Mouse (Mus musculus) limb, embryonic 14.5 days (tissue): Measurements from ENCODE around the gene Sms. TPM values are rescaled to one million over a fixed set of nuclear protein-coding genes. Genes with fewer than 3 reads are reported as not detected.

Experiments used
- ATAC-seq: fragments of 200-750 bp; cut with Nextera tagmentation; 2 replicates; pipeline ENCODE4 v1.8.0; 2017; ENCODE audit warnings: low read depth, moderate number of reproducible peaks, moderate TSS enrichment; ENCODE audit not compliant: low FRiP score
- DNase-seq: peaks from one replicate; pipeline ENCODE4 v3.0.0-alpha.2; 2015; ENCODE audit warnings: low spot score
- H3K27ac ChIP-seq: fragments of 300-500 bp; sonication (generic); replicated peaks from 2 replicates; pipeline ENCODE4 v1.5.1; 2014; ENCODE audit warnings: low read depth, mild to moderate bottlenecking, low read length, moderate library complexity, mixed read lengths
- H3K27me3 ChIP-seq: fragments of 300-500 bp; sonication (generic); 2 replicates; pipeline ENCODE4 v1.6.1; 2014; ENCODE audit warnings: low read length, mixed read lengths; ENCODE audit not compliant: control insufficient read depth, insufficient read depth
- H3K36me3 ChIP-seq: fragments of 300-500 bp; sonication (generic); 2 replicates; pipeline ENCODE4 v1.6.1; 2014; ENCODE audit warnings: mild to moderate bottlenecking, low read length, moderate library complexity, mixed read lengths; ENCODE audit not compliant: control insufficient read depth, insufficient read depth
- H3K4me1 ChIP-seq: fragments of 300-500 bp; sonication (generic); 2 replicates; pipeline ENCODE4 v1.6.1; 2014; ENCODE audit warnings: antibody characterized with exemption, low read length, mixed read lengths; ENCODE audit not compliant: control insufficient read depth, insufficient read depth
- H3K4me2 ChIP-seq: fragments of 300-500 bp; sonication (generic); replicated peaks from 2 replicates; pipeline ENCODE4 v1.6.1; 2014; ENCODE audit warnings: low read depth, mild to moderate bottlenecking, low read length, moderate library complexity; ENCODE audit not compliant: severe bottlenecking
- H3K4me3 ChIP-seq: fragments of 300-500 bp; sonication (generic); replicated peaks from 2 replicates; pipeline ENCODE4 v1.5.1; 2014; ENCODE audit warnings: low read length
- H3K9ac ChIP-seq: fragments of 300-500 bp; sonication (generic); 2 replicates; pipeline ENCODE4 v1.6.1; 2014; ENCODE audit warnings: mild to moderate bottlenecking, low read depth, low read length, moderate library complexity; ENCODE audit not compliant: severe bottlenecking
- H3K9me3 ChIP-seq: fragments of 300-500 bp; sonication (generic); 2 replicates; pipeline ENCODE4 v1.6.1; 2016; ENCODE audit warnings: low read length; ENCODE audit not compliant: control insufficient read depth
- POLR2A ChIP-seq: fragments of 200-500 bp; IDR thresholded peaks from 2 replicates; pipeline ENCODE4 v1.8.0; 2012; ENCODE audit warnings: inconsistent platforms, mild to moderate bottlenecking, moderate library complexity, borderline replicate concordance; ENCODE audit not compliant: insufficient read depth, insufficient read length; ENCODE audit errors: extremely low read depth
- WGBS: fragments of 180-500 bp; shearing (Covaris S2); extraction: QIAGEN DNeasy Blood & Tissue Kit; methylation state at CpG from one replicate; pipeline ENCODE4 v1.1.7; 2014; 5-methylcytosine and 5-hydroxymethylcytosine counted together
- polyA plus RNA-seq, 2 experiments: library from polyadenylated mRNA; depleted of rRNA in 1 of 2; stranded (reverse) in 1 of 2; unstranded in 1 of 2; fragments of >200 nt; fragmentation: Nextera tagmentation in 1 of 2; extraction: Ambion mirVana in 1 of 2; gene quantifications; 2 replicates each; pipeline versions ENCODE4 v1.2.1 to v1.2.3; 2012 to 2014

The Sms gene
- polyA plus RNA-seq (2012; rRNA removed) (61.0 and 64.6 TPM in 2 replicates), polyA plus RNA-seq (2014; fragmentation: Nextera tagmentation; extraction: Ambion mirVana) (54.8 and 57.0 TPM in 2 replicates)

- WGBS = 29% methylated on average over 30 of the region's 45 CpGs
- Histone ChIP-seq H3K27ac (peak within 1 kb of the TSS; percentile 73), H3K4me1 (no peaks in the 10 kb centered on the region), H3K9ac (peak within 1 kb of the TSS; percentile 72), H3K4me2 (peak within 1 kb of the TSS; percentile 49), H3K4me3 (peak within 1 kb of the TSS; percentile 57), H3K27me3 (no peaks in the 10 kb centered on the region), H3K9me3 (no peaks in the 10 kb centered on the region), H3K36me3 (no peaks in the 10 kb centered on the region)
- no peak for TF ChIP-seq POLR2A
- DNase-seq (peak; percentile 70), ATAC-seq (peak; percentile 88)
These were observed at the start of gene Sms for GRCm38 (mm10) chrX:157491944-157492726. Gene Sms, minus strand, starts transcription at chrX:157492287.

GRCm38 (mm10) chrX:157506400-157506799 is 14.3 kb upstream of the Sms start:
- Histone ChIP-seq H3K4me2 (no peak overlapping the region), H3K4me3 (no peak overlapping the region), H3K27ac (no peak overlapping the region), H3K9me3 (no peaks in the 10 kb centered on the region), H3K36me3 (no peaks in the 10 kb centered on the region), H3K4me1 (no peaks in the 10 kb centered on the region), H3K9ac (no peak overlapping the region), H3K27me3 (no peaks in the 10 kb centered on the region)
- TF ChIP-seq POLR2A = no peak
- no peak for ATAC-seq
- no peak for DNase-seq
- WGBS = 63% methylated on average over 5 of the region's 5 CpGs

GRCm38 (mm10) chrX:157504506-157504905 is 12.4 kb upstream of the Sms start:
- no peak for TF ChIP-seq POLR2A
- ATAC-seq (no peak), DNase-seq (no peak)
- H3K4me3 ChIP-seq = no peak overlapping the region
- no peaks in the 10 kb centered on the region for H3K36me3 ChIP-seq
- H3K9ac ChIP-seq = no peak overlapping the region
- no peaks in the 10 kb centered on the region for H3K4me1 ChIP-seq
- H3K9me3 ChIP-seq = no peaks in the 10 kb centered on the region
- H3K4me2 ChIP-seq = no peak overlapping the region
- H3K27me3 ChIP-seq = no peaks in the 10 kb centered on the region
- WGBS = 71% methylated on average over 1 of the region's 1 CpGs
- H3K27ac ChIP-seq = no peak overlapping the region

- 32% methylated on average over 2 of the region's 2 CpGs for WGBS
- no peak overlapping the region for H3K9ac ChIP-seq
- H3K27ac ChIP-seq = no peak overlapping the region
- no peak overlapping the region for H3K4me3 ChIP-seq
- H3K4me2 ChIP-seq = no peak overlapping the region
- H3K27me3 ChIP-seq = no peaks in the 10 kb centered on the region
- DNase-seq (peak; percentile 45), ATAC-seq (peak; percentile 50; the same call in 1 of the 2 replicates)
- TF ChIP-seq POLR2A = no peak
- H3K9me3 ChIP-seq = no peaks in the 10 kb centered on the region
- no peaks in the 10 kb centered on the region for H3K36me3 ChIP-seq
- no peaks in the 10 kb centered on the region for H3K4me1 ChIP-seq
These were observed 9.8 kb upstream of the Sms start for GRCm38 (mm10) chrX:157501871-157502270.

- Histone ChIP-seq H3K27ac (no peak overlapping the region), H3K4me2 (no peak overlapping the region), H3K27me3 (no peaks in the 10 kb centered on the region), H3K4me1 (no peaks in the 10 kb centered on the region), H3K36me3 (no peaks in the 10 kb centered on the region), H3K4me3 (no peak overlapping the region), H3K9me3 (no peaks in the 10 kb centered on the region), H3K9ac (no peak overlapping the region)
- DNase-seq (no peak), ATAC-seq (no peak)
- TF ChIP-seq POLR2A = no peak
- 74% methylated on average over 8 of the region's 8 CpGs for WGBS
These were observed 7.9 kb upstream of the Sms start for GRCm38 (mm10) chrX:157500004-157500403.
